Mouse (Mus musculus) midbrain, embryonic 16.5 days (tissue): ENCODE measurements at regions not wholly inside any gene's neighbourhood (a gene's known extent, or its start where the extent isn't known, plus 50 kb on each side); places are given as distances from the start of the nearest gene placed in this dataset.

Source experiments
- ATAC-seq: fragments of 200-750 bp; cut with Nextera tagmentation; 2 replicates; pipeline ENCODE4 v1.8.0; 2017; ENCODE audit warnings: moderate TSS enrichment
- H3K27ac ChIP-seq: fragments of 300-500 bp; sonication (generic); 2 replicates; pipeline ENCODE4 v1.5.1; 2014; ENCODE audit warnings: mild to moderate bottlenecking, low read length, mixed read lengths
- H3K27me3 ChIP-seq: fragments of 300-500 bp; sonication (generic); 2 replicates; pipeline ENCODE4 v1.6.1; 2014; ENCODE audit warnings: low read depth, low read length, mixed read lengths; ENCODE audit not compliant: control insufficient read depth, insufficient read depth
- H3K36me3 ChIP-seq: fragments of 300-500 bp; sonication (generic); 2 replicates; pipeline ENCODE4 v1.6.1; 2014; ENCODE audit warnings: mild to moderate bottlenecking, low read length, moderate library complexity, mixed read lengths; ENCODE audit not compliant: control insufficient read depth, insufficient read depth
- H3K4me1 ChIP-seq: fragments of 300-500 bp; sonication (generic); 2 replicates; pipeline ENCODE4 v1.6.1; 2014; ENCODE audit warnings: mild to moderate bottlenecking, low read length, mixed read lengths; ENCODE audit not compliant: control insufficient read depth, insufficient read depth
- H3K4me2 ChIP-seq: fragments of 300-500 bp; sonication (generic); 2 replicates; pipeline ENCODE4 v1.6.1; 2014; ENCODE audit warnings: mild to moderate bottlenecking, low read length, mixed read lengths
- H3K4me3 ChIP-seq: fragments of 300-500 bp; sonication (generic); 2 replicates; pipeline ENCODE4 v1.5.1; 2014; ENCODE audit warnings: low read depth, mild to moderate bottlenecking, low read length, moderate library complexity, mixed read lengths
- H3K9ac ChIP-seq: fragments of 300-500 bp; sonication (generic); 2 replicates; pipeline ENCODE4 v1.6.1; 2014; ENCODE audit warnings: low read depth, low read length, mixed read lengths
- H3K9me3 ChIP-seq: fragments of 300-500 bp; sonication (generic); replicated peaks from 2 replicates; pipeline ENCODE4 v1.6.1; 2014; ENCODE audit warnings: mild to moderate bottlenecking, low read length, mixed read lengths; ENCODE audit not compliant: control insufficient read depth, poor library complexity, severe bottlenecking
- WGBS: fragments of 180-500 bp; shearing (Covaris S2); extraction: QIAGEN DNeasy Blood & Tissue Kit; methylation state at CpG from one replicate; pipeline ENCODE4 v1.1.7; 2014; 5-methylcytosine and 5-hydroxymethylcytosine counted together

DNA sequence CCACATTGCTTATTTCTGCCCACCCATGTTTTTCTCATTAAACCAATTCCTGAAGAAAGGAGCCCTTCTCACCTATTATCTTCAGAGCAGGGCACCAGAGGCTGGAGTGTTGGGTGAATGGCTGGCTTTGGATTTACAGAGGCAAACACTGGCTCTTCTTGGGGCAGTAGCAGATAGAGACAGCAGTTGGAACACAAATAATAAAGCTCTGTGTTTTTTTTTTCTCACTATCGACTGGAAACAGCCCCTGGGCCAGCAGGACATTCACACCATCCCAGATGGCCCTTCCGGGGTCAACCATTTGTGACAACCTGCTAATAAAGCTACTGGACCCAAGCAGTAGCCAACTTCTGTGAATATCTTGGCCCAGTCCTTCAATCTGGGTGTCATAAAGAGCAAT, 85.7 kb upstream of the Foxc1 start:
- no peak overlapping the region for H3K4me3 ChIP-seq
- no peak for ATAC-seq
- no peaks in the 10 kb centered on the region for H3K9me3 ChIP-seq
- no peaks in the 10 kb centered on the region for H3K4me1 ChIP-seq
- H3K9ac ChIP-seq: no peak overlapping the region
- H3K4me2 ChIP-seq: no peak overlapping the region
- H3K27ac ChIP-seq: no peak overlapping the region
- H3K27me3 ChIP-seq: no peaks in the 10 kb centered on the region
- 70% methylated on average over 2 of the region's 2 CpGs for WGBS
- no peaks in the 10 kb centered on the region for H3K36me3 ChIP-seq

DNA sequence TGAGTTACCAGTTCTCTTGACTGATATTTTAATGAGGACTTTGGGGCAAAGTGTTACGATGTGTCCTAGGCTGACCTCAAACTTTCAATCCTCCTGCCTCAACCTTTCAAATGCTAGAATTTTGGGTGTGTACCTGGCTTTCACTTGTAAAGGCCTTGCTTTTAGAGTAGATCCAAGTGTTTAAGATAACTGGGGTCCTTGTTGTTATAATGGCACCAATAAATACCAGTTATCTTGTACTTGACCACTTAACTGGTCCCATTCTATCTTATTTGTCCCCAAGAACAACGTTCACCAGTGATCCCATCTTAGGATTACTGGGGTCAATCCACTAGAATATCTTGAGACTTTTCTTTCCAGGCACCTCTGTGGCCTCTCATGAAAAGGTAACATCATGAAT, 77.6 kb upstream of the Foxc1 start:
- 92% methylated on average over 2 of the region's 2 CpGs for WGBS
- Histone ChIP-seq H3K4me3 (no peak overlapping the region), H3K9me3 (no peaks in the 10 kb centered on the region), H3K4me1 (no peaks in the 10 kb centered on the region), H3K36me3 (no peaks in the 10 kb centered on the region), H3K27me3 (no peaks in the 10 kb centered on the region), H3K9ac (no peak overlapping the region), H3K27ac (no peak overlapping the region), H3K4me2 (no peak overlapping the region)
- no peak for ATAC-seq

DNA sequence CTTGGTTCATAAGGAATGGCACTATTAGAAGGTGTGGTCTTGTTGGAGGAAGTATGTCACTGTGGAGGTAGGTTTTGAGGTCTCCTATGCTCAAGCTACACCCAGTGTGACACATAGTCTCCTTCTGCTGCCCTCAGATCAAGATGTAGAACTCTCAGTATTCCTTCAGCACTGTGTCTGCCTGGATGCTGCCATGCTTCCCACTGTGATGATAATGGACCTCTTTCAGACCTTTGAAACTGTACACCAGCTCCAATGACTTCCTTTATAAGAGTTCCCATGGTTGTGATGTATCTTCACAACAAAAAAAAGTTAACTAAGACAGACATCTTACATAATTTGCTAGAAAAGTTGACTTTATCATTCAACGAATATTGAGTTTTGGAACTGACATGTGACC, 60.2 kb upstream of the Foxc1 start:
- Histone ChIP-seq H3K4me1 (no peaks in the 10 kb centered on the region), H3K9ac (no peak overlapping the region), H3K4me3 (no peak overlapping the region), H3K36me3 (no peaks in the 10 kb centered on the region), H3K9me3 (no peaks in the 10 kb centered on the region), H3K27ac (no peak overlapping the region), H3K27me3 (no peaks in the 10 kb centered on the region), H3K4me2 (no peak overlapping the region)
- no peak for ATAC-seq
- WGBS: 92% methylated on average over 1 of the region's 1 CpGs
